Mouse (Mus musculus): Measurements from ENCODE around the gene Slc16a7. TPM values are rescaled to one million over a fixed set of nuclear protein-coding genes. Genes with fewer than 3 reads are reported as not detected.

Slc16a7 gene
- polyA plus RNA-seq, 1 experiment from 2014 or later = 8.9 TPM

GRCm38 (mm10) chr10:125371451-125371850 is 17.8 kb downstream of the Slc16a7 start:
- Histone ChIP-seq H3K4me3 (replicated peaks; ENCODE audit: low read depth, low read length) (no peak overlapping the region), H3K9ac (replicated peaks; ENCODE audit: low read length) (no peak overlapping the region), H3K27me3 (ENCODE audit: control insufficient read depth, insufficient read depth, low read length) (no peaks in the 10 kb centered on the region), H3K36me3 (ENCODE audit: control insufficient read depth, insufficient read depth, low read length) (no peaks in the 10 kb centered on the region), H3K4me1 (ENCODE audit: control insufficient read depth, insufficient read depth, low read length) (no peaks in the 10 kb centered on the region), H3K9me3 (ENCODE audit: control insufficient read depth, low read length) (no peaks in the 10 kb centered on the region), H3K27ac (replicated peaks; ENCODE audit: low read depth, low read length) (no peak overlapping the region), H3K4me2 (ENCODE audit: low read length) (no peak overlapping the region)
- 77% methylated on average over 11 of the region's 11 CpGs for WGBS
- DNase-seq = peak; percentile 33
- ATAC-seq (ENCODE audit: low FRiP score, low TSS enrichment) = no peak

DNA sequence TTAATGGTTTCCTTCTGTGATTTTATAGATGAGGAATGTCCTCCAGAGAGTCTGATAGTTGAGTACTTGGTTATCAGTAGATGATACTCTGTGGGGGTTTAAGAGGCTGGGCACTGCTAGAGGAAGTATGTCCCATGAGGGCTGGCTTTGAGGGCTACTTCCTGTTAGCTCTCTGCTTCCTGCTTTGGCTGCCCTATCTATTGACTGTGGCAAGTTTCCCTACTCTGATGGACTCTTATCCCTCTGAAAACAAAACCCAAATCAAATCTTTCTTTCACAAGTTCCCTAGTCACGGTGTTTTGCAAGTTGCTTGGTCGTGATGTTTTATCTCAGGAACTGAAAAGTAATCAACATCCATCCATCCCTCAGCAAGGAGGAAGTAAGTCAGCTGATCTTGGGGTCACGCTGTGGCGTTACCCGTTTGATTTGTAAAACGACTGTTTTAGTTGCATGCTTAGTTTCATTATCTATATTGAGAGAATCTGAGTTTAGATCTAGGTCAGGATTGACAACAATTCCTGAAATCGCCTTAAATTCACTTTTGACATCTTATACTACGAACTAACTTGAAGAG is 19.1 kb downstream of the Slc16a7 start:
- ATAC-seq (ENCODE audit: low FRiP score, low TSS enrichment) = no peak

GRCm38 (mm10) chr10:125358479-125358878 is 30.8 kb downstream of the Slc16a7 start:
- Histone ChIP-seq H3K9me3 (ENCODE audit: control insufficient read depth, low read length) (no peaks in the 10 kb centered on the region), H3K4me3 (replicated peaks; ENCODE audit: low read depth, low read length) (no peak overlapping the region), H3K36me3 (ENCODE audit: control insufficient read depth, insufficient read depth, low read length) (no peaks in the 10 kb centered on the region), H3K4me1 (ENCODE audit: control insufficient read depth, insufficient read depth, low read length) (no peaks in the 10 kb centered on the region), H3K27me3 (ENCODE audit: control insufficient read depth, insufficient read depth, low read length) (no peaks in the 10 kb centered on the region), H3K9ac (replicated peaks; ENCODE audit: low read length) (no peak overlapping the region), H3K4me2 (ENCODE audit: low read length) (no peak overlapping the region), H3K27ac (replicated peaks; ENCODE audit: low read depth, low read length) (no peak overlapping the region)
- DNase-seq (no peak), ATAC-seq (ENCODE audit: low FRiP score, low TSS enrichment) (no peak)
- WGBS = 88% methylated on average over 7 of the region's 7 CpGs

More for the DNA sequence above, 19.1 kb downstream of the Slc16a7 start:
- no peak for DNase-seq
- no peak overlapping the region for H3K27ac ChIP-seq (replicated peaks; ENCODE audit: low read depth, low read length)
- WGBS = 89% methylated on average over 8 of the region's 8 CpGs
- no peak overlapping the region for H3K4me3 ChIP-seq (replicated peaks; ENCODE audit: low read depth, low read length)
- no peaks in the 10 kb centered on the region for H3K4me1 ChIP-seq (ENCODE audit: control insufficient read depth, insufficient read depth, low read length)
- no peaks in the 10 kb centered on the region for H3K36me3 ChIP-seq (ENCODE audit: control insufficient read depth, insufficient read depth, low read length)
- H3K9me3 ChIP-seq (ENCODE audit: control insufficient read depth, low read length) = no peaks in the 10 kb centered on the region
- no peaks in the 10 kb centered on the region for H3K27me3 ChIP-seq (ENCODE audit: control insufficient read depth, insufficient read depth, low read length)
- no peak overlapping the region for H3K9ac ChIP-seq (replicated peaks; ENCODE audit: low read length)
- no peak overlapping the region for H3K4me2 ChIP-seq (ENCODE audit: low read length)

- ATAC-seq (ENCODE audit: low FRiP score, low TSS enrichment) (no peak), DNase-seq (peak; percentile 36)
- no peaks in the 10 kb centered on the region for H3K9me3 ChIP-seq (ENCODE audit: control insufficient read depth, low read length)
- H3K4me2 ChIP-seq (ENCODE audit: low read length) = no peak overlapping the region
- H3K4me1 ChIP-seq (ENCODE audit: control insufficient read depth, insufficient read depth, low read length) = no peaks in the 10 kb centered on the region
- H3K4me3 ChIP-seq (replicated peaks; ENCODE audit: low read depth, low read length) = no peak overlapping the region
- H3K27me3 ChIP-seq (ENCODE audit: control insufficient read depth, insufficient read depth, low read length) = no peaks in the 10 kb centered on the region
- WGBS = 38% methylated on average over 7 of the region's 7 CpGs
- H3K27ac ChIP-seq (replicated peaks; ENCODE audit: low read depth, low read length) = no peak overlapping the region
- no peak overlapping the region for H3K9ac ChIP-seq (replicated peaks; ENCODE audit: low read length)
- no peaks in the 10 kb centered on the region for H3K36me3 ChIP-seq (ENCODE audit: control insufficient read depth, insufficient read depth, low read length)
Observed at GRCm38 (mm10) chr10:125352805-125353204, 36.5 kb downstream of the Slc16a7 start.

GRCm38 (mm10) chr10:125348171-125348570 is 41.1 kb downstream of the Slc16a7 start:
- Histone ChIP-seq H3K27ac (replicated peaks; ENCODE audit: low read depth, low read length) (no peak overlapping the region), H3K4me1 (ENCODE audit: control insufficient read depth, insufficient read depth, low read length) (no peaks in the 10 kb centered on the region), H3K9me3 (ENCODE audit: control insufficient read depth, low read length) (no peaks in the 10 kb centered on the region), H3K4me3 (replicated peaks; ENCODE audit: low read depth, low read length) (no peak overlapping the region), H3K9ac (replicated peaks; ENCODE audit: low read length) (no peak overlapping the region), H3K4me2 (ENCODE audit: low read length) (no peak overlapping the region), H3K36me3 (ENCODE audit: control insufficient read depth, insufficient read depth, low read length) (no peaks in the 10 kb centered on the region), H3K27me3 (ENCODE audit: control insufficient read depth, insufficient read depth, low read length) (no peaks in the 10 kb centered on the region)
- 64% methylated on average over 3 of the region's 3 CpGs for WGBS
- DNase-seq (no peak), ATAC-seq (ENCODE audit: low FRiP score, low TSS enrichment) (no peak)

DNA sequence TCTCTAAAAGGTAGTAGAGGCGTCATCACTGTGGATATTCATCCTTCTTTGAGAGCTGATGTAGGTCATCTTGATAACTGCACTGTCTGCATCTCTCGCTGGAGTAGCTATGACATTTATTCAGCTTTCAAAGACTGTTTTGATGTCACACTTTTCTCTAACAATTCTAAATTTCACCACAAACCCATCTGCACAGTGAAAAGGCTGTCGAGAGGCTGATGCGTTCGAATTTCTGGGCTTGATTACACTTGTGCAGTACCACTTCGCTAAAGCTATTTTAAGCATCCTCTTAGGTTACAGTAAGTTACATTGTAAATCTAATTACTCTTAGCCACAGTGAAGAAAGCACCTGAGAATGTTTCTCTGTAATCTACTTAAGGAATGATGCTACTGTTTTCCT is 42.1 kb downstream of the Slc16a7 start:
- WGBS = 94% methylated on average over 6 of the region's 6 CpGs
- DNase-seq (no peak), ATAC-seq (ENCODE audit: low FRiP score, low TSS enrichment) (no peak)
- no peaks in the 10 kb centered on the region for H3K9me3 ChIP-seq (ENCODE audit: control insufficient read depth, low read length)
- H3K27me3 ChIP-seq (ENCODE audit: control insufficient read depth, insufficient read depth, low read length) = no peaks in the 10 kb centered on the region
- no peaks in the 10 kb centered on the region for H3K36me3 ChIP-seq (ENCODE audit: control insufficient read depth, insufficient read depth, low read length)
- H3K4me3 ChIP-seq (replicated peaks; ENCODE audit: low read depth, low read length) = no peak overlapping the region
- H3K4me2 ChIP-seq (ENCODE audit: low read length) = no peak overlapping the region
- no peak overlapping the region for H3K27ac ChIP-seq (replicated peaks; ENCODE audit: low read depth, low read length)
- no peak overlapping the region for H3K9ac ChIP-seq (replicated peaks; ENCODE audit: low read length)
- H3K4me1 ChIP-seq (ENCODE audit: control insufficient read depth, insufficient read depth, low read length) = no peaks in the 10 kb centered on the region

DNA sequence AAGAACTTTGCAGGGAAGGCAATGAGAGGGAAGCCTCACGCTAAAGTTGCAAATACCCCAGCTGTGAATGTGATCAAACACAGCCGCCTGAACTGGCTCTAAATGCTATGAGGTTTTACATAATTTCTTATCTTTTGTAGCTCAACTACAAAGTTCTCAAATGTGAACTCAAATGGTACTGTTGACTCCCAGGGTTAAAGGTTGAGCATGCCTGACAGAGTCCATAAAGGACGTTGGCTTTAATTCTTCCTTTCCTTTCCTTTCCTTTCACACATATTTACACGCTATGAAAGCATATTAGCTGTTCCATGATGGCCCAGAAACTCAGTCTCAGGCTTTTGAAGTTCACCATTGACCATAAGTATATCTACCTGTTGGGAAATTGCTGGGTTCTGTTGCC is 42.9 kb downstream of the Slc16a7 start:
- Histone ChIP-seq H3K4me1 (ENCODE audit: control insufficient read depth, insufficient read depth, low read length) (no peaks in the 10 kb centered on the region), H3K9ac (replicated peaks; ENCODE audit: low read length) (no peak overlapping the region), H3K36me3 (ENCODE audit: control insufficient read depth, insufficient read depth, low read length) (no peaks in the 10 kb centered on the region), H3K27me3 (ENCODE audit: control insufficient read depth, insufficient read depth, low read length) (no peaks in the 10 kb centered on the region), H3K4me2 (ENCODE audit: low read length) (no peak overlapping the region), H3K4me3 (replicated peaks; ENCODE audit: low read depth, low read length) (no peak overlapping the region), H3K27ac (replicated peaks; ENCODE audit: low read depth, low read length) (no peak overlapping the region), H3K9me3 (ENCODE audit: control insufficient read depth, low read length) (no peaks in the 10 kb centered on the region)
- ATAC-seq (ENCODE audit: low FRiP score, low TSS enrichment) = no peak
- no peak for DNase-seq
- WGBS = 51% methylated on average over 4 of the region's 4 CpGs

DNA sequence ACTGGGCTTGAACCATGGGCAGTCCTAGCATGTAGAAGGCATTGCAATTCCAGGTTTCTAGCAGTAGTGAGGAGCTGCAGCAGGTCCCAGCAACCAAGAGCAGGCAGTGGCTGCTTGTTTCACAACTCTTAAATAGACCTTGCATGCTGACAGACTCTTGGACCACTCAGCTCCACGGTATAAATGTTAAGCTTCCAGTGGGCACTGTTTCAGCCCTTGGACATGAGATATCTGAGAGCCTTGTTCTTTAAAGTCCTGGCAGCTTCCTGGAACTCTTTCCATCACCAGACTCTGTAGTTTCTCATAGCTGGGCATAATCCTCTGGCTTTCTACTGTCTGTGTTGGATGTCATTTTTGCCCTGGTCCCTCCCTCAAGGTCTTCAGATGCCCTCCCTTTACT is 43.7 kb downstream of the Slc16a7 start:
- Histone ChIP-seq H3K36me3 (ENCODE audit: control insufficient read depth, insufficient read depth, low read length) (no peaks in the 10 kb centered on the region), H3K27me3 (ENCODE audit: control insufficient read depth, insufficient read depth, low read length) (no peaks in the 10 kb centered on the region), H3K27ac (replicated peaks; ENCODE audit: low read depth, low read length) (no peak overlapping the region), H3K4me2 (ENCODE audit: low read length) (no peak overlapping the region), H3K9me3 (ENCODE audit: control insufficient read depth, low read length) (no peaks in the 10 kb centered on the region), H3K9ac (replicated peaks; ENCODE audit: low read length) (no peak overlapping the region), H3K4me1 (ENCODE audit: control insufficient read depth, insufficient read depth, low read length) (no peaks in the 10 kb centered on the region), H3K4me3 (replicated peaks; ENCODE audit: low read depth, low read length) (no peak overlapping the region)
- 73% methylated on average over 1 of the region's 1 CpGs for WGBS
- DNase-seq (no peak), ATAC-seq (ENCODE audit: low FRiP score, low TSS enrichment) (no peak)

DNA sequence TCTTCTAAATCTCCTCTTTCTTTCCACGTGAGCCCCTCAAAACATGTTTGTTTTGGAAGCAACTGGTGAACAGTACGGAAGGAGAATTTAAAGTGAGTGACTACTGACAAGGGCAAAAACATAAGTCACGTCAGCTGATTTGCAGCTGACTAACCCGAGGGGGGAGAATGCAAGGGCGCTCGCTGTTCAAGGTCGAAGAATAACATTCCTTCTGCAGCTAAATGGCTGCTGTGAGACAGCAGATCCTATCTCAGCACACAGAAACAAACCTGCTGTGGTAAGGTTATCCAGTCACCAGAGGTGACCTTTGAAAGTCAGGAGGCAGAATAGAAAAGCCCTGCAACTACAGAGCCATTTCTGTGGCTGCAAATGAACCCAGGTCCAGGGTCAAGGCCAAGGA is 47.1 kb downstream of the Slc16a7 start:
- 70% methylated on average over 7 of the region's 7 CpGs for WGBS
- H3K4me3 ChIP-seq (replicated peaks; ENCODE audit: low read depth, low read length) = no peak overlapping the region
- H3K36me3 ChIP-seq (ENCODE audit: control insufficient read depth, insufficient read depth, low read length) = no peaks in the 10 kb centered on the region
- H3K27me3 ChIP-seq (ENCODE audit: control insufficient read depth, insufficient read depth, low read length) = no peaks in the 10 kb centered on the region
- DNase-seq = no peak
- no peak overlapping the region for H3K9ac ChIP-seq (replicated peaks; ENCODE audit: low read length)
- H3K4me1 ChIP-seq (ENCODE audit: control insufficient read depth, insufficient read depth, low read length) = no peaks in the 10 kb centered on the region
- H3K4me2 ChIP-seq (ENCODE audit: low read length) = no peak overlapping the region
- H3K27ac ChIP-seq (replicated peaks; ENCODE audit: low read depth, low read length) = no peak overlapping the region
- ATAC-seq (ENCODE audit: low FRiP score, low TSS enrichment) = no peak
- H3K9me3 ChIP-seq (ENCODE audit: control insufficient read depth, low read length) = no peaks in the 10 kb centered on the region

Measured in midbrain, embryonic 14.5 days (tissue).